Comparison of ENCODE assay signal across 10 mouse cellular contexts in the genomic region with DNA sequence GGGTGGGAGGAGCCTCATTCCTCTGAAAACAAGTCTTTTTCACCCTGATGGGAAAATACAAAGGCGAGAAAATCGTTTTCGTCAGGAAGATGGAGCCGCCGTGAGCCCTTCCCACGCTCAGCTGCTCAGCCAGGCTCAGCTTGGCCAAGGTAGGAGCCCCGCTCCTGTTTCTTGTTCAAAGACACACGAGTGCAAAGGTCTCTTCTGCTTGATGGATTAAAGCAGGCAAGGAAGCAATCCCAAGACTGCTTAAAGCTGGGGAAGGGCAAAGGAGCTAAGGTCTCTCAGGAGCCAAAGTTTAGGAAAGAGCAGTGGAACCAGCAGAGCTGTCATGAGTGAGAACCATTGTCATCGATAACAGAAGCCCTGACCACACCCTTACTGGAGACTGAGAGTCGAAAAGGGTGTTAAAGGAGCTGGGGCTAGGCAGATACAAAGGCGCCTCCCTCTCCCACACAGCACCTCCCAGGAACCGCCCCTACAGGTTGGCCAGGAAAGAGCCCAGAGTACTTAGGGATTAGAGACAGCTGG.
DNase-seq lines count a peak whose midpoint lies in the region; ATAC-seq and TF ChIP-seq lines count a peak whose summit lies in the region.
"Had no signal": no experiment of that assay in that cellular context is flagged by ENCODE, and none has a peak within 500 bp of the region (broad histone marks: within the 10 kb centered on the region; RNA-seq: fewer than 3 reads in every experiment).

No protein-coding gene starts in this region.

- no peaks in the 10 kb centered on the region for H3K27me3 ChIP-seq in heart, embryonic 10.5 days (ENCODE audit: insufficient read depth, poor library complexity, severe bottlenecking)
- no peaks in the 10 kb centered on the region for H3K27me3 ChIP-seq in liver, embryonic 14.5 days (ENCODE audit: control insufficient read depth, insufficient read depth, low read length)

- ATAC-seq in granulocyte monocyte progenitor cell, adult 5-6 weeks (replicated peaks; ENCODE audit: poor library complexity, severe bottlenecking), result peak; percentile 44; the same call in 1 of the 2 replicates
- ATAC-seq in liver, embryonic 14.5 days (ENCODE audit: insufficient read depth), result peak; percentile 50

- peak overlapping the region; percentile 57 for H3K27ac ChIP-seq in heart, embryonic 10.5 days
- H3K27ac ChIP-seq in ES-E14 (ENCODE audit: insufficient read depth, low read depth, low read length, poor library complexity, severe bottlenecking), result no peak overlapping the region; the same call in 1 of the 2 replicates
- H3K27ac ChIP-seq in liver, embryonic 14.5 days, result no peak overlapping the region

- TF ChIP-seq CTCF in liver, embryonic 14.5 days (IDR thresholded peaks at IDR 0.05; ENCODE audit: low read depth), result no peak

- H3K4me2 ChIP-seq in liver, embryonic 14.5 days (ENCODE audit: low read depth), result peak overlapping the region; percentile 41

- H3K9ac ChIP-seq in ES-E14 (ENCODE audit: insufficient read depth, low read depth, low read length, poor library complexity, severe bottlenecking), result no peak overlapping the region
- H3K9ac ChIP-seq in liver, embryonic 14.5 days (replicated peaks), result no peak overlapping the region

- no peak for DNase-seq in heart, embryonic 10.5 days (ENCODE audit: low spot score)
- no peak for DNase-seq in heart, postnatal 4 days
- peak; percentile 76 for DNase-seq in ES-E14 (ENCODE audit: low read depth, low spot score)
- DNase-seq in liver, embryonic 14.5 days (ENCODE audit: low read depth in 3 of 3, low spot score in 3 of 3), result peak in 1 of 3 experiments; percentile 45
- no peak for DNase-seq in T-cell, adult 2 months (ENCODE audit: low spot score)
- DNase-seq in urinary bladder, postnatal 4 days (ENCODE audit: low spot score in 2 of 2), result no peak
- DNase-seq in layer of hippocampus, adult 9-10 months (ENCODE audit: low spot score), result no peak
- DNase-seq: cerebellum, adult 8-10 months; gastrocnemius, postnatal 36 days had no signal

- peaks cover 80% of the 10 kb centered on the region for H3K4me1 ChIP-seq in heart, embryonic 10.5 days
- peaks cover 22 to 53% of the 10 kb centered on the region in 2 experiments for H3K4me1 ChIP-seq in ES-E14 (ENCODE audit: control insufficient read depth in 2 of 2, insufficient read depth in 2 of 2, low read length in 2 of 2, poor library complexity in 1 of 2)
- H3K4me1 ChIP-seq in liver, embryonic 14.5 days (replicated peaks; ENCODE audit: control insufficient read depth in 2 of 2, insufficient read depth in 2 of 2, low read length in 1 of 2), result peaks cover 10 to 49% of the 10 kb centered on the region in 2 experiments

- H3K4me3 ChIP-seq in heart, embryonic 10.5 days, result no peak overlapping the region
- no peak overlapping the region for H3K4me3 ChIP-seq in ES-E14 (ENCODE audit: insufficient read depth in 1 of 2, low read depth in 1 of 2, low read length in 2 of 2, poor library complexity in 1 of 2, severe bottlenecking in 1 of 2)
- no peak overlapping the region for H3K4me3 ChIP-seq in liver, embryonic 14.5 days (ENCODE audit: insufficient read depth in 1 of 2, low read depth in 2 of 2, low read length in 2 of 2)

- in situ Hi-C loops in ES-E14 (cut with MboI; ENCODE audit: low sequenced_read_pairs in 2 of 2, unreplicated experiment in 2 of 2), result no loop called here

- WGBS in heart, embryonic 10.5 days, result 25% methylated on average over 12 of the region's 12 CpGs
- WGBS in liver, embryonic 14.5 days (ENCODE audit: insufficient replicate concordance), result 13% methylated on average over 12 of the region's 12 CpGs

- no peaks in the 10 kb centered on the region for H3K36me3 ChIP-seq in heart, embryonic 10.5 days
- no peaks in the 10 kb centered on the region for H3K36me3 ChIP-seq in ES-E14 (ENCODE audit: control insufficient read depth, insufficient read depth, low read length, poor library complexity, severe bottlenecking)
- no peaks in the 10 kb centered on the region for H3K36me3 ChIP-seq in liver, embryonic 14.5 days (replicated peaks; ENCODE audit: control insufficient read depth, insufficient read depth, low read depth)

- H3K9me3 ChIP-seq in heart, embryonic 10.5 days, result no peaks in the 10 kb centered on the region
- H3K9me3 ChIP-seq in ES-E14 (ENCODE audit: control insufficient read depth, insufficient read depth, low read depth, low read length), result no peaks in the 10 kb centered on the region
- no peaks in the 10 kb centered on the region for H3K9me3 ChIP-seq in liver, embryonic 14.5 days (ENCODE audit: control insufficient read depth, low read length)

- TF ChIP-seq EP300 in liver, embryonic 14.5 days (IDR thresholded peaks at IDR 0.05; ENCODE audit: low read depth), result no peak

TF ChIP-seq in ES-E14, 5 proteins besides CTCF, POLR2A, EP300 and RAD21:
- TF ChIP-seq ZNF384 (IDR thresholded peaks at IDR 0.05; ENCODE audit: low read depth, low read length) (no peak), CHD2 (IDR thresholded peaks at IDR 0.05; ENCODE audit: low read depth, low read length) (no peak), ZC3H11A (IDR thresholded peaks at IDR 0.05; ENCODE audit: borderline replicate concordance, low read depth, low read length) (no peak), HCFC1 (IDR thresholded peaks at IDR 0.05; ENCODE audit: borderline replicate concordance, insufficient read depth, low read length) (no peak), MAFK (IDR thresholded peaks at IDR 0.05; ENCODE audit: insufficient read depth, low read depth, low read length) (no peak)
TF ChIP-seq in ES-E14: peak in this region for 0.
